Mouse (Mus musculus) hindbrain, embryonic 15.5 days (tissue): ENCODE measurements around the gene 2210017I01Rik. TPM values are rescaled to one million over a fixed set of nuclear protein-coding genes. Genes with fewer than 3 reads are reported as not detected.

Source experiments
- ATAC-seq: fragments of 200-750 bp; cut with Nextera tagmentation; 2 replicates; pipeline ENCODE4 v1.8.0; 2017; ENCODE audit warnings: low read depth, moderate number of reproducible peaks, moderate TSS enrichment; ENCODE audit not compliant: low FRiP score
- H3K27ac ChIP-seq: fragments of 300-500 bp; sonication (generic); replicated peaks from 2 replicates; pipeline ENCODE4 v1.5.1; 2015; ENCODE audit warnings: mild to moderate bottlenecking, inconsistent platforms
- H3K27me3 ChIP-seq: fragments of 300-500 bp; sonication (generic); 2 replicates; pipeline ENCODE4 v1.6.1; 2015; ENCODE audit warnings: control low read depth, inconsistent platforms
- H3K36me3 ChIP-seq: fragments of 300-500 bp; sonication (generic); 2 replicates; pipeline ENCODE4 v1.6.1; 2015; ENCODE audit warnings: control low read depth, inconsistent platforms
- H3K4me1 ChIP-seq: fragments of 300-500 bp; sonication (generic); replicated peaks from 2 replicates; pipeline ENCODE4 v1.6.1; 2015; ENCODE audit warnings: control low read depth, inconsistent platforms
- H3K4me2 ChIP-seq: fragments of 300-500 bp; sonication (generic); 2 replicates; pipeline ENCODE4 v1.6.1; 2015; ENCODE audit warnings: moderate library complexity, mild to moderate bottlenecking, inconsistent platforms
- H3K4me3 ChIP-seq: fragments of 300-500 bp; sonication (generic); 2 replicates; pipeline ENCODE4 v1.5.1; 2015; ENCODE audit warnings: mild to moderate bottlenecking, inconsistent platforms
- H3K9ac ChIP-seq: fragments of 300-500 bp; sonication (generic); 2 replicates; pipeline ENCODE4 v1.6.1; 2015; ENCODE audit warnings: inconsistent platforms
- H3K9me3 ChIP-seq: fragments of 300-500 bp; sonication (generic); 2 replicates; pipeline ENCODE4 v1.6.1; 2016; ENCODE audit warnings: control low read depth, inconsistent platforms
- WGBS: fragments of 180-500 bp; shearing (Covaris S2); methylation state at CpG from one replicate; pipeline ENCODE4 v1.1.7; 2015; 5-methylcytosine and 5-hydroxymethylcytosine counted together
- polyA plus RNA-seq: library from polyadenylated mRNA; unstranded; fragments of >200 nt; fragmentation: Nextera tagmentation; extraction: Ambion mirVana; gene quantifications from 2 replicates; pipeline ENCODE4 v1.2.1, GENCODE M21; 2015

Gene 2210017I01Rik
- polyA plus RNA-seq, 1 experiment from 2014 or later: not detected

- 82% methylated on average over 1 of the region's 1 CpGs for WGBS
- no peaks in the 10 kb centered on the region for H3K9me3 ChIP-seq
- H3K4me2 ChIP-seq: no peak within 1 kb of the TSS
- no peak within 1 kb of the TSS for H3K4me3 ChIP-seq
- ATAC-seq: no peak
- H3K9ac ChIP-seq: no peak within 1 kb of the TSS
- H3K36me3 ChIP-seq: no peaks in the 10 kb centered on the region
- H3K4me1 ChIP-seq: no peaks in the 10 kb centered on the region
- H3K27ac ChIP-seq: no peak within 1 kb of the TSS
- no peaks in the 10 kb centered on the region for H3K27me3 ChIP-seq
Measured at GRCm38 (mm10) chr3:92588858-92589257, 18.4 kb downstream of the 2210017I01Rik start, which contains the start of gene Smcp. Gene Smcp, minus strand, starts transcription at chr3:92588997.

- H3K9ac ChIP-seq: no peak overlapping the region
- H3K4me2 ChIP-seq: no peak overlapping the region
- ATAC-seq: no peak
- H3K4me1 ChIP-seq: no peaks in the 10 kb centered on the region
- H3K4me3 ChIP-seq: no peak overlapping the region
- no peaks in the 10 kb centered on the region for H3K27me3 ChIP-seq
- H3K27ac ChIP-seq: no peak overlapping the region
- H3K36me3 ChIP-seq: no peaks in the 10 kb centered on the region
- WGBS: 87% methylated on average over 3 of the region's 3 CpGs
- no peaks in the 10 kb centered on the region for H3K9me3 ChIP-seq
Measured at GRCm38 (mm10) chr3:92587190-92587589, 20.1 kb downstream of the 2210017I01Rik start.

- H3K36me3 ChIP-seq: no peaks in the 10 kb centered on the region
Measured at GRCm38 (mm10) chr3:92585055-92585454, 22.2 kb downstream of the 2210017I01Rik start.

GRCm38 (mm10) chr3:92583164-92583826 lies 24.0 kb downstream of the 2210017I01Rik start:
- no peaks in the 10 kb centered on the region for H3K9me3 ChIP-seq
- H3K4me3 ChIP-seq: no peak overlapping the region
- no peak overlapping the region for H3K9ac ChIP-seq
- ATAC-seq: no peak
- 73% methylated on average over 3 of the region's 3 CpGs for WGBS
- no peaks in the 10 kb centered on the region for H3K36me3 ChIP-seq
- no peaks in the 10 kb centered on the region for H3K4me1 ChIP-seq
- no peak overlapping the region for H3K27ac ChIP-seq
- no peak overlapping the region for H3K4me2 ChIP-seq
- H3K27me3 ChIP-seq: no peaks in the 10 kb centered on the region

More at GRCm38 (mm10) chr3:92585055-92585454, 22.2 kb downstream of the 2210017I01Rik start:
- no peak overlapping the region for H3K4me3 ChIP-seq
- H3K27me3 ChIP-seq: no peaks in the 10 kb centered on the region
- H3K27ac ChIP-seq: no peak overlapping the region
- H3K9me3 ChIP-seq: no peaks in the 10 kb centered on the region
- H3K9ac ChIP-seq: no peak overlapping the region
- ATAC-seq: no peak
- WGBS: 78% methylated on average over 1 of the region's 1 CpGs
- no peak overlapping the region for H3K4me2 ChIP-seq
- no peaks in the 10 kb centered on the region for H3K4me1 ChIP-seq

DNA sequence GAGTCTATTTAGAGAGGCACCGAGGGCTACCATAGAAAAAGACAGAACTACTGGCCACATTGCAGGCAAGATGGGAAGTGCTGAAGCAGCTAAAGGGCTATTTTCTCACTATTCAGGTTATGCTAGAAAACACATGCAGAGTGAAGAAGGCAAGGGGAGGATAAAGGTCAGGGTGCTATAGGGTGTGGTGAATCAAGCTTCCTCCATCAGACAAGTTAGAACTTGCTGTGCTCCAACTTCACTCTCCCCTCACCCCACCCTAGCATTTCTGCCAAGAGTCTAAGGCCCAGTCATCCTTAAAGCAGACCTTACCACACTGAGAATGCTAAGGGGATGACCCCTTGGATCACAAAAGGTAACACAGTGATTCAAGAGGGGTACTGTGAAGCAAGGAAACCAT lies 27.8 kb downstream of the 2210017I01Rik start:
- Histone ChIP-seq H3K9ac (no peak overlapping the region), H3K36me3 (no peaks in the 10 kb centered on the region), H3K27me3 (no peaks in the 10 kb centered on the region), H3K9me3 (no peaks in the 10 kb centered on the region), H3K4me3 (no peak overlapping the region), H3K4me1 (no peaks in the 10 kb centered on the region), H3K27ac (no peak overlapping the region), H3K4me2 (no peak overlapping the region)
- no peak for ATAC-seq
- WGBS: 79% methylated on average over 1 of the region's 1 CpGs

DNA sequence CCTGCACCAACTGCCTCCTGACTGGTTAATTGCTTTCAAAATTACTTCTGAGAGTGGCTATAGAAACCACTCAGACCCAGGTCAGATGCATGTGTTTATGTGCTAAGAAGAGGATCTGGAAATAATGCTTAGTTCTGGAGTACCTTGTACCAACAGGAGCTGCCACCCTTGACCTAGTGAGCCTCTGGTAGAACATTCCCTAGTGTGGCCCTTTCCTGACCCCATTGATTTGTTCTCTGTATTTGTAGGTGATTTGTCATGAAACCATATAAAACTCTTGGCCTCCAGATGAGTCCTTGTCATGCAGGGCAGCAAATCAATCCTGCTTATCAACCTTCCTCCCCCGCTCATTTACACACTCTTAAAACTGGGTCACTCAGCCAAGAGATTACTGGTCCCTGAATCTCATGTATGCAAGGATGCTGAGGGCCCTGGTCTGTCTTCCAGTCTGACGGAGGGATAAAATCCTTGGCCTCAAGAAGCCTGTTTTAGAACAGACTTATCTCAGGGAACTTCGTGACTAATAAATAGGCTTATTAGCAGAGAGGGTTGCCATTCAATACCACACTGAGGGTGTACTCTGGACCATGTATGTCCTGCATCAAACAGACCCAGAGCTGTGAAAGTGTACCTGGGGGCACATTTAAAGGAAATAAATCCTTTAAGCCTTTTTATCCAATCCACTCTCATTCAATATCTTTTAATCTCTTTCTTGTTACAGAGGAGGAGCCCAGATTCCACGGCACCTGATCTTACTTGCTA lies 28.5 kb downstream of the 2210017I01Rik start:
- no peaks in the 10 kb centered on the region for H3K36me3 ChIP-seq
- H3K9ac ChIP-seq: no peak overlapping the region
- no peak overlapping the region for H3K4me3 ChIP-seq
- H3K4me2 ChIP-seq: no peak overlapping the region
- H3K9me3 ChIP-seq: no peaks in the 10 kb centered on the region
- H3K4me1 ChIP-seq: no peaks in the 10 kb centered on the region
- 77% methylated on average over 4 of the region's 4 CpGs for WGBS
- no peak for ATAC-seq
- H3K27me3 ChIP-seq: no peaks in the 10 kb centered on the region
- H3K27ac ChIP-seq: no peak overlapping the region

- no peak within 1 kb of the TSS for H3K4me2 ChIP-seq
- H3K9me3 ChIP-seq: no peaks in the 10 kb centered on the region
- no peak within 1 kb of the TSS for H3K4me3 ChIP-seq
- ATAC-seq: no peak
- no peaks in the 10 kb centered on the region for H3K36me3 ChIP-seq
- no peaks in the 10 kb centered on the region for H3K27me3 ChIP-seq
- WGBS: 90% methylated on average over 1 of the region's 1 CpGs
- H3K4me1 ChIP-seq: no peaks in the 10 kb centered on the region
- no peak within 1 kb of the TSS for H3K9ac ChIP-seq
- no peak within 1 kb of the TSS for H3K27ac ChIP-seq
Measured at GRCm38 (mm10) chr3:92573449-92574041, 33.7 kb downstream of the 2210017I01Rik start, which contains the start of gene Ivl. Gene Ivl, minus strand, starts transcription at chr3:92573735.

GRCm38 (mm10) chr3:92572514-92573155 lies 34.7 kb downstream of the 2210017I01Rik start:
- no peak for ATAC-seq
- H3K4me3 ChIP-seq: no peak overlapping the region
- H3K9ac ChIP-seq: no peak overlapping the region
- H3K27ac ChIP-seq: no peak overlapping the region
- WGBS: 49% methylated on average over 2 of the region's 2 CpGs
- no peak overlapping the region for H3K4me2 ChIP-seq
- no peaks in the 10 kb centered on the region for H3K36me3 ChIP-seq
- H3K9me3 ChIP-seq: no peaks in the 10 kb centered on the region
- H3K4me1 ChIP-seq: no peaks in the 10 kb centered on the region
- no peaks in the 10 kb centered on the region for H3K27me3 ChIP-seq

- Histone ChIP-seq H3K4me2 (no peak overlapping the region), H3K9me3 (no peaks in the 10 kb centered on the region), H3K36me3 (no peaks in the 10 kb centered on the region), H3K4me3 (no peak overlapping the region), H3K9ac (no peak overlapping the region), H3K27me3 (no peaks in the 10 kb centered on the region), H3K27ac (no peak overlapping the region), H3K4me1 (no peaks in the 10 kb centered on the region)
- 93% methylated on average over 2 of the region's 2 CpGs for WGBS
- no peak for ATAC-seq
Measured at GRCm38 (mm10) chr3:92568752-92569151, 38.5 kb downstream of the 2210017I01Rik start.

DNA sequence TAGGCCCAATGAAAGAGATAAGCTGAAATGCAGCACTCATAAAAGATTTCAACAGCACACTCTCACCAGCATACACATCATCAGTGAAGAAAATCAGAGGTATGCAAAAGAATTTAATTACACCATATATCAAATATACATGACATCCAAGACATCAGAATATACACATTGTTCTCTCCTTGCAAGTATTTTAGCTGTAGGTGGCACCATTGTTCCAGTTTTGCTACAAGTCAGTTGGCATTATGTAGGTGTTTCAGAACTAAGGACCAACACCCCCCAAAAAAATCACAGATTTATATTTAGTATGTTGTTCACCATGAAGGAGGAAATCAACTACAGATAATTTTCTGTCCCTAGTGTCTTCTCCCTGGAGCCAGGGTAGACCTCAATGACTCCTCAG lies 41.9 kb downstream of the 2210017I01Rik start:
- Histone ChIP-seq H3K9me3 (no peaks in the 10 kb centered on the region), H3K4me1 (no peaks in the 10 kb centered on the region), H3K36me3 (no peaks in the 10 kb centered on the region), H3K27ac (no peak overlapping the region), H3K4me2 (no peak overlapping the region), H3K4me3 (no peak overlapping the region), H3K27me3 (no peaks in the 10 kb centered on the region), H3K9ac (no peak overlapping the region)
- no peak for ATAC-seq
